8 mouse cellular contexts compared by ENCODE assay signal in genomic region chr7:80641497-80641896, GRCm38 (mm10). TPM values are rescaled to one million over a fixed set of nuclear protein-coding genes. Genes with fewer than 3 reads are reported as not detected.
A peak's percentile ranks its signal among the peaks of the same experiment; 100 is the strongest.
DNase-seq lines count a peak whose midpoint lies in the region; ATAC-seq lines count a peak whose summit lies in the region.

No protein-coding gene starts in this region.

- no peaks in the 10 kb centered on the region for H3K36me3 ChIP-seq in forebrain, embryonic 10.5 days (replicated peaks)
- no peaks in the 10 kb centered on the region for H3K36me3 ChIP-seq in forebrain, embryonic 11.5 days (ENCODE audit: control insufficient read depth, insufficient read depth, low read length)
- H3K36me3 ChIP-seq in liver, embryonic 11.5 days (ENCODE audit: control insufficient read depth, insufficient read depth, low read length): no peaks in the 10 kb centered on the region

- ATAC-seq in forebrain, embryonic 11.5 days (replicated peaks; ENCODE audit: low FRiP score): no peak
- no peak for ATAC-seq in liver, embryonic 11.5 days (replicated peaks; ENCODE audit: low FRiP score)

- H3K9ac ChIP-seq in forebrain, embryonic 11.5 days (ENCODE audit: low read length): no peak overlapping the region; the same call in 1 of the 2 replicates
- no peak overlapping the region for H3K9ac ChIP-seq in liver, embryonic 11.5 days (ENCODE audit: low read depth, low read length)

- H3K27me3 ChIP-seq in forebrain, embryonic 10.5 days (ENCODE audit: poor library complexity, severe bottlenecking): no peaks in the 10 kb centered on the region
- H3K27me3 ChIP-seq in forebrain, embryonic 11.5 days (ENCODE audit: control insufficient read depth, insufficient read depth, low read length): no peaks in the 10 kb centered on the region
- no peaks in the 10 kb centered on the region for H3K27me3 ChIP-seq in liver, embryonic 11.5 days (replicated peaks; ENCODE audit: control insufficient read depth, insufficient read depth, low read length)

- DNase-seq in forebrain, embryonic 10.5 days (ENCODE audit: extremely low spot score, low spot score): no peak
- DNase-seq in forebrain, embryonic 11.5 days (ENCODE audit: low spot score): no peak
- peak; percentile 34 for DNase-seq in thymus, postnatal 4 days
- DNase-seq in thymus, adult 18-20 months: no peak
- no peak for DNase-seq in liver, embryonic 11.5 days (ENCODE audit: low spot score)
- DNase-seq in natural killer cell, adult 2 months (ENCODE audit: low spot score in 2 of 2): no peak
- DNase-seq in adrenal gland, postnatal 10 days: no peak
- DNase-seq in c-Kit-positive CD71-positive TER-119-positive erythroid progenitor cells, embryonic 14.5 days (ENCODE audit: low spot score): no peak

- peak overlapping the region; percentile 56; the same call in 1 of the 2 replicates for H3K27ac ChIP-seq in forebrain, embryonic 10.5 days
- no peak overlapping the region for H3K27ac ChIP-seq in forebrain, embryonic 11.5 days (ENCODE audit: low read depth, low read length)
- H3K27ac ChIP-seq in liver, embryonic 11.5 days (ENCODE audit: low read depth, low read length): peak overlapping the region; percentile 45; the same call in 1 of the 2 replicates

- H3K9me3 ChIP-seq in forebrain, embryonic 10.5 days: no peaks in the 10 kb centered on the region
- no peaks in the 10 kb centered on the region for H3K9me3 ChIP-seq in forebrain, embryonic 11.5 days (ENCODE audit: control insufficient read depth, low read length)
- H3K9me3 ChIP-seq in liver, embryonic 11.5 days (ENCODE audit: control insufficient read depth, low read length): no peaks in the 10 kb centered on the region

- WGBS in forebrain, embryonic 10.5 days: 19% methylated on average over 4 of the region's 4 CpGs
- WGBS in forebrain, embryonic 11.5 days: 22% methylated on average over 4 of the region's 4 CpGs
- 12% methylated on average over 4 of the region's 4 CpGs for WGBS in liver, embryonic 11.5 days

- H3K4me1 ChIP-seq in forebrain, embryonic 10.5 days: peaks cover 34% of the 10 kb centered on the region
- H3K4me1 ChIP-seq in forebrain, embryonic 11.5 days (replicated peaks; ENCODE audit: control insufficient read depth, insufficient read depth, low read length): peaks cover 4% of the 10 kb centered on the region; the same call in 1 of the 2 replicates
- H3K4me1 ChIP-seq in liver, embryonic 11.5 days (replicated peaks; ENCODE audit: control insufficient read depth, insufficient read depth, low read length): peaks cover 55% of the 10 kb centered on the region

- H3K4me3 ChIP-seq in forebrain, embryonic 10.5 days: no peak overlapping the region
- H3K4me3 ChIP-seq in forebrain, embryonic 11.5 days (ENCODE audit: low read depth, low read length): no peak overlapping the region
- H3K4me3 ChIP-seq in liver, embryonic 11.5 days (ENCODE audit: low read depth, low read length): no peak overlapping the region

- H3K4me2 ChIP-seq in forebrain, embryonic 11.5 days (ENCODE audit: low read depth, low read length, severe bottlenecking): no peak overlapping the region
- H3K4me2 ChIP-seq in liver, embryonic 11.5 days: peak overlapping the region; percentile 16; the same call in 1 of the 2 replicates

RNA-seq across cellular contexts. Expression of gene Crtc3, which starts 47.2 kb away (rescaled TPM):
- polyA plus RNA-seq in forebrain, embryonic 10.5 days (2016; fragmentation: Nextera tagmentation; extraction: Ambion mirVana): 7.8 and 9.3 TPM in 2 replicates
- polyA plus RNA-seq in forebrain, embryonic 11.5 days (2014; fragmentation: Nextera tagmentation; extraction: Ambion mirVana): 11.9 and 15.5 TPM in 2 replicates
- 13.1 and 16.6 TPM in 2 replicates for polyA plus RNA-seq in liver, embryonic 11.5 days (2014; fragmentation: Nextera tagmentation; extraction: Ambion mirVana)
- total RNA-seq in adrenal gland, postnatal 10 days (2021): 10 to 100 TPM; 19.0 to 26.8 TPM
